Mouse (Mus musculus): Measurements from ENCODE around the gene Ooep.

DNA sequence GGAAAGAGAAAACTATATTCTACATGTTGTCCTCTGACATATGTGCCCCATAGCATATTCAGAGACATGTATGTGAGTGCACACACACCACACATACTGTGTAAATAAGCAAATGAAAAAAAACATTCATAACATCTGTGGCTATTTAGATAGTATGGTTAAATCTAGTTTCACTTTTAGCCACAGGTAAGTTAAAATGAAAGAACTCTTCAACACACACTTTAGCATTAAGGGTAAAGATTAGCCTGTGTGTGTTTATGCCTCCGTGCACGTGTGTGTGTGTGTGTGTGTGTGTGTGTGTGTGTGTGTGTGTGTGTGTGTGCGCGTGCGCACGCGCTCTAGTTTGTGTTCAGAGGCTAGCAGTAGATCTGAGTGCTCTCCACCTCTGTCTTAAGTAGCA is 23.1 kb upstream of the Ooep start:
- TF ChIP-seq MAFK (IDR thresholded peaks at IDR 0.05; ENCODE audit: insufficient read depth, low read depth, low read length) (no peak), ZNF384 (IDR thresholded peaks at IDR 0.05; ENCODE audit: low read depth, low read length) (no peak)
